Mouse (Mus musculus) ovary, adult 10 weeks (tissue): ENCODE measurements around the gene Cyp2b19. TPM values are rescaled to one million over a fixed set of nuclear protein-coding genes. Genes with fewer than 3 reads are reported as not detected.

Experiments
- polyA plus RNA-seq: library from polyadenylated mRNA; stranded (reverse); fragments of 350-450 nt; fragmentation: Illumina TruSeq; extraction: RNeasy Lipid Tissue Mini Kit (QIAGEN cat#74804); gene quantifications from one replicate; pipeline ENCODE4 v1.2.3, GENCODE M21; 2014

The Cyp2b19 gene
- polyA plus RNA-seq = not detected

GRCm38 (mm10) chr7:26756842-26757241 lies at the start of gene Cyp2b19:
TSS of gene Cyp2b19 (plus strand) at chr7:26757142.

GRCm38 (mm10) chr7:26808592-26808991 lies 51.6 kb downstream of the Cyp2b19 start, which contains the start of gene Cyp2g1:
TSS of gene Cyp2g1 (plus strand) at chr7:26808892.

Other genes with a start within 250 kb of the Cyp2b19 start
- gene Nlrp9a, start 222.1 kb upstream of the Cyp2b19 start, polyA plus RNA-seq = 30.8 TPM
- gene Vmn1r185, start 138.7 kb upstream of the Cyp2b19 start, polyA plus RNA-seq = not detected
- gene Cyp2b23, start 70.7 kb upstream of the Cyp2b19 start, polyA plus RNA-seq = not detected
- gene Cyp2g1, start 51.8 kb downstream of the Cyp2b19 start, polyA plus RNA-seq = not detected
- 0.51 TPM for gene Cyp2a5, start 78.2 kb downstream of the Cyp2b19 start, polyA plus RNA-seq
- not detected for gene Cyp2a22, start 182.2 kb downstream of the Cyp2b19 start, polyA plus RNA-seq